In the genomic region with DNA sequence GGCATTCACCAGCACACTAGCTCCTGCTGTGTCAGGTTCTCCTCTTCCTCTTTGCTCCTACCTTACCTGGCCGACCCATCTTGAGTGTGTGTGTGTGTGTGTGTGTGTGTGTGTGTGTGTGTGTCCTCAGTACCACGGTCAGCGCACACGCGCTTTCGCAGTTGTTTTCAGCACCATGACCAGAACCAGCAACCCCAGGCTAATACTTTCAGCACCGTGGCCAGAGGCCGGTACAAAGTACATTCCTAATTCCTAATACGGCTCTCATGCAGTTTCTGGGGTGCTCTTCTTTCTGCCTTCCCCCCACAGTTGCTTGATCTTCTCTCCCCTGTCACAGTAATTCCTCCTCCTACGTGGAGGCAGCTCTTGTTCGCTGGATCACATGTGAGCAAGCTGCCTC, we compare ENCODE assay signal across 11 mouse cellular contexts.
DNase-seq lines count a peak whose midpoint lies in the region; ATAC-seq lines count a peak whose summit lies in the region.
"Had no signal": no experiment of that assay in that cellular context is flagged by ENCODE, and none has a peak within 500 bp of the region (broad histone marks: within the 10 kb centered on the region; RNA-seq: fewer than 3 reads in every experiment).

No protein-coding gene starts in this region.

- H3K27ac ChIP-seq in forebrain, embryonic 10.5 days = no peak overlapping the region
- H3K27ac ChIP-seq in forebrain, embryonic 15.5 days (replicated peaks) = no peak overlapping the region
- H3K27ac ChIP-seq: forebrain, embryonic 12.5 days; liver, embryonic 15.5 days had no signal

- no peaks in the 10 kb centered on the region for H3K9me3 ChIP-seq in forebrain, embryonic 10.5 days
- H3K9me3 ChIP-seq in forebrain, embryonic 15.5 days = no peaks in the 10 kb centered on the region
- H3K9me3 ChIP-seq: forebrain, embryonic 12.5 days had no signal

- no peaks in the 10 kb centered on the region for H3K27me3 ChIP-seq in forebrain, embryonic 10.5 days (ENCODE audit: poor library complexity, severe bottlenecking)
- H3K27me3 ChIP-seq in forebrain, embryonic 15.5 days = no peaks in the 10 kb centered on the region
- H3K27me3 ChIP-seq: forebrain, embryonic 12.5 days; liver, embryonic 15.5 days had no signal

- 28% methylated on average over 11 of the region's 11 CpGs for WGBS in forebrain, embryonic 10.5 days
- WGBS in forebrain, embryonic 15.5 days = 33% methylated on average over 11 of the region's 11 CpGs

- peak; percentile 15 for DNase-seq in forebrain, embryonic 10.5 days (ENCODE audit: extremely low spot score, low spot score)
- DNase-seq in ovary, postnatal 36 days (ENCODE audit: low spot score) = peak; percentile 17
- DNase-seq in ovary, postnatal 14 days (ENCODE audit: low spot score) = no peak
- DNase-seq in kidney, postnatal 10 days = peak; percentile 77
- no peak for DNase-seq in frontal cortex, postnatal 36 days (ENCODE audit: low spot score in 2 of 2)
- DNase-seq in T-cell, adult 2 months (ENCODE audit: low spot score) = no peak
- DNase-seq: B cell, adult 2 months had no signal

- no peak for ATAC-seq in forebrain, embryonic 15.5 days (replicated peaks)
- no peak for ATAC-seq in erythroblast, adult 5-6 weeks (replicated peaks; ENCODE audit: low FRiP score, poor library complexity, severe bottlenecking)

- no peak overlapping the region for H3K9ac ChIP-seq in forebrain, embryonic 15.5 days (replicated peaks)
- H3K9ac ChIP-seq: forebrain, embryonic 12.5 days; liver, embryonic 15.5 days had no signal

- no peak overlapping the region for H3K4me3 ChIP-seq in forebrain, embryonic 10.5 days
- no peak overlapping the region for H3K4me3 ChIP-seq in forebrain, embryonic 15.5 days
- H3K4me3 ChIP-seq: forebrain, embryonic 12.5 days; liver, embryonic 15.5 days had no signal

- H3K36me3 ChIP-seq in forebrain, embryonic 10.5 days (replicated peaks) = no peaks in the 10 kb centered on the region
- H3K36me3 ChIP-seq in forebrain, embryonic 15.5 days = no peaks in the 10 kb centered on the region
- H3K36me3 ChIP-seq: forebrain, embryonic 12.5 days; liver, embryonic 15.5 days had no signal

- no peaks in the 10 kb centered on the region for H3K4me1 ChIP-seq in forebrain, embryonic 10.5 days
- H3K4me1 ChIP-seq in forebrain, embryonic 15.5 days = no peaks in the 10 kb centered on the region
- H3K4me1 ChIP-seq: forebrain, embryonic 12.5 days; liver, embryonic 15.5 days had no signal

- no peak overlapping the region for H3K4me2 ChIP-seq in forebrain, embryonic 15.5 days (replicated peaks)
- H3K4me2 ChIP-seq: forebrain, embryonic 12.5 days; liver, embryonic 15.5 days had no signal

Comparison
In these comparisons a context has a peak if more than half of its experiments do, and no peak if none do; other contexts are left out.
1. DNase-seq: peak in forebrain, embryonic 10.5 days (single experiment), ovary, postnatal 36 days (single experiment) and kidney, postnatal 10 days (single experiment); none in ovary, postnatal 14 days (single experiment), frontal cortex, postnatal 36 days (0 of 2) and T-cell, adult 2 months (single experiment).